Mouse (Mus musculus): ENCODE data around the gene Cux1. TPM values are rescaled to one million over a fixed set of nuclear protein-coding genes. Genes with fewer than 3 reads are reported as not detected.
"Not testable (repeated sequence)": the region's sequence is repeated elsewhere in the genome, so short reads cannot be mapped to it uniquely, and the experiment has no call there.

Cux1 gene
- total RNA-seq, 2 experiments from 2014 or later, result 34.5 to 36.4 TPM

- no peak for TF ChIP-seq CTCF (conservative IDR thresholded peaks at IDR 0.05)
- no peak for DNase-seq (ENCODE audit: low spot score in 2 of 2)
- Histone ChIP-seq H3K27ac (no peak overlapping the region), H3K4me3 (no peak overlapping the region)
Measured at GRCm38 (mm10) chr5:136230348-136231035, 336.8 kb downstream of the Cux1 start.

GRCm38 (mm10) chr5:136226246-136226876, 340.9 kb downstream of the Cux1 start:
- Histone ChIP-seq H3K27ac (no peak overlapping the region), H3K4me3 (no peak overlapping the region)
- no peak for TF ChIP-seq CTCF (conservative IDR thresholded peaks at IDR 0.05)
- DNase-seq (ENCODE audit: low spot score in 2 of 2), result no peak

- Histone ChIP-seq H3K4me3 (no peak overlapping the region), H3K27ac (no peak overlapping the region)
- TF ChIP-seq CTCF (conservative IDR thresholded peaks at IDR 0.05), result no peak
- no peak for DNase-seq (ENCODE audit: low spot score in 2 of 2)
Measured at GRCm38 (mm10) chr5:136218585-136218984, 348.7 kb downstream of the Cux1 start.

- no peak overlapping the region for H3K27ac ChIP-seq
- TF ChIP-seq CTCF (conservative IDR thresholded peaks at IDR 0.05), result no peak
- no peak overlapping the region for H3K4me3 ChIP-seq
- no peak for DNase-seq (ENCODE audit: low spot score in 2 of 2)
Measured at GRCm38 (mm10) chr5:136217932-136218381, 349.3 kb downstream of the Cux1 start.

- DNase-seq (ENCODE audit: low spot score in 2 of 2), result no peak
- no peak overlapping the region for H3K27ac ChIP-seq
- no peak for TF ChIP-seq CTCF (conservative IDR thresholded peaks at IDR 0.05)
- H3K4me3 ChIP-seq, result no peak overlapping the region
Measured at GRCm38 (mm10) chr5:136217004-136217665, 350.2 kb downstream of the Cux1 start.

- no peak for TF ChIP-seq CTCF (conservative IDR thresholded peaks at IDR 0.05)
- Histone ChIP-seq H3K4me3 (no peak overlapping the region), H3K27ac (no peak overlapping the region)
- no peak for DNase-seq (ENCODE audit: low spot score in 2 of 2)
Measured at GRCm38 (mm10) chr5:136215958-136216357, 351.3 kb downstream of the Cux1 start.

- DNase-seq (ENCODE audit: low spot score in 2 of 2), result no peak
- no peak overlapping the region for H3K4me3 ChIP-seq
- TF ChIP-seq CTCF (conservative IDR thresholded peaks at IDR 0.05), result peak; percentile 59
- no peak overlapping the region for H3K27ac ChIP-seq
Measured at GRCm38 (mm10) chr5:136215211-136215610, 352.1 kb downstream of the Cux1 start.

- no peak for TF ChIP-seq CTCF (conservative IDR thresholded peaks at IDR 0.05)
- no peak overlapping the region for H3K4me3 ChIP-seq
- H3K27ac ChIP-seq, result no peak overlapping the region
- DNase-seq (ENCODE audit: low spot score in 2 of 2), result no peak
Measured at GRCm38 (mm10) chr5:136213716-136214115, 353.6 kb downstream of the Cux1 start.

- DNase-seq (ENCODE audit: low spot score in 2 of 2), result no peak
- H3K27ac ChIP-seq, result no peak overlapping the region
- H3K4me3 ChIP-seq, result no peak overlapping the region
- TF ChIP-seq CTCF (conservative IDR thresholded peaks at IDR 0.05), result no peak
Measured at GRCm38 (mm10) chr5:136212716-136213115, 354.6 kb downstream of the Cux1 start.

GRCm38 (mm10) chr5:136211341-136212102, 355.8 kb downstream of the Cux1 start:
- not testable (repeated sequence) for H3K27ac ChIP-seq; DNase-seq (ENCODE audit: low spot score in 2 of 2); H3K4me3 ChIP-seq

- H3K4me3 ChIP-seq, result no peak overlapping the region
- TF ChIP-seq CTCF (conservative IDR thresholded peaks at IDR 0.05), result no peak
- no peak for DNase-seq (ENCODE audit: low spot score in 2 of 2)
- H3K27ac ChIP-seq, result no peak overlapping the region
Measured at GRCm38 (mm10) chr5:136210549-136210948, 356.7 kb downstream of the Cux1 start.

GRCm38 (mm10) chr5:136201832-136202231, 365.5 kb downstream of the Cux1 start:
- no peak overlapping the region for H3K4me3 ChIP-seq
- DNase-seq (ENCODE audit: low spot score in 2 of 2), result peak; percentile 63 to 76
- TF ChIP-seq CTCF (conservative IDR thresholded peaks at IDR 0.05), result peak; percentile 96
- no peak overlapping the region for H3K27ac ChIP-seq

- Histone ChIP-seq H3K27ac (peak overlapping the region; percentile 93), H3K4me3 (peak overlapping the region; percentile 91)
- peak; percentile 29; the same call in 1 of the 2 replicates for TF ChIP-seq CTCF (conservative IDR thresholded peaks at IDR 0.05)
- DNase-seq (ENCODE audit: low spot score in 2 of 2), result no peak
Measured at GRCm38 (mm10) chr5:136199526-136199925, 367.8 kb downstream of the Cux1 start.
